Mouse (Mus musculus) left cerebral cortex, adult 9 months (tissue): ENCODE data around the gene Smcr8.

Experiments
- DNase-seq, 2 experiments: peaks; one replicate each; pipeline ENCODE4 v3.0.0; 2022; ENCODE audit warnings: low spot score in 2 of 2

Smcr8 gene

GRCm38 (mm10) chr11:60776829-60777740 is at the start of gene Smcr8, which contains the start of gene Top3a:
Smcr8 (plus strand) TSS chr11:60777524.
Top3a (minus strand) TSS chr11:60777365.
- DNase-seq, result peak; percentile 84 to 89

- peak; percentile 85 to 94 for DNase-seq
Observed at GRCm38 (mm10) chr11:60728260-60728761, 49.0 kb upstream of the Smcr8 start, which contains the start of gene Mief2. Mief2 (plus strand) TSS chr11:60728398.

GRCm38 (mm10) chr11:60729217-60729641 is 48.1 kb upstream of the Smcr8 start:
- peak in 1 of 2 experiments; percentile 2 for DNase-seq

- peak in 1 of 2 experiments; percentile 8 for DNase-seq
Observed at GRCm38 (mm10) chr11:60730169-60730568, 47.2 kb upstream of the Smcr8 start.

GRCm38 (mm10) chr11:60731251-60731650 is 46.1 kb upstream of the Smcr8 start:
- DNase-seq, result no peak

- DNase-seq, result no peak
Observed at GRCm38 (mm10) chr11:60734206-60734605, 43.1 kb upstream of the Smcr8 start.

- DNase-seq, result no peak
Observed at GRCm38 (mm10) chr11:60735191-60735590, 42.1 kb upstream of the Smcr8 start.

- DNase-seq, result no peak
Observed at GRCm38 (mm10) chr11:60736491-60736890, 40.8 kb upstream of the Smcr8 start.

- DNase-seq, result no peak
Observed at GRCm38 (mm10) chr11:60737450-60737849, 39.9 kb upstream of the Smcr8 start.

- no peak for DNase-seq
Observed at GRCm38 (mm10) chr11:60740321-60740720, 37.0 kb upstream of the Smcr8 start.

GRCm38 (mm10) chr11:60755570-60755969 is 21.8 kb upstream of the Smcr8 start:
- no peak for DNase-seq

GRCm38 (mm10) chr11:60761681-60762080 is 15.6 kb upstream of the Smcr8 start:
- no peak for DNase-seq

- DNase-seq, result no peak
Observed at GRCm38 (mm10) chr11:60766969-60767368, 10.4 kb upstream of the Smcr8 start.

GRCm38 (mm10) chr11:60769322-60769721 is 8.0 kb upstream of the Smcr8 start:
- no peak for DNase-seq

- no peak for DNase-seq
Observed at GRCm38 (mm10) chr11:60770776-60771175, 6.5 kb upstream of the Smcr8 start.

- no peak for DNase-seq
Observed at GRCm38 (mm10) chr11:60772161-60772560, 5.2 kb upstream of the Smcr8 start.

- DNase-seq, result no peak
Observed at GRCm38 (mm10) chr11:60774158-60774689, 3.1 kb upstream of the Smcr8 start.

GRCm38 (mm10) chr11:60774841-60775240 is 2.5 kb upstream of the Smcr8 start:
- DNase-seq, result no peak

- DNase-seq, result no peak
Observed at GRCm38 (mm10) chr11:60775578-60775977, 1.7 kb upstream of the Smcr8 start.

GRCm38 (mm10) chr11:60776107-60776828 is 1.1 kb upstream of the Smcr8 start:
- DNase-seq, result no peak

- no peak for DNase-seq
Observed at GRCm38 (mm10) chr11:60777801-60778370, 562 bp downstream of the Smcr8 start.
